Mouse (Mus musculus) layer of hippocampus, adult 18-20 months (tissue): ENCODE measurements around the gene Chst5. TPM values are rescaled to one million over a fixed set of nuclear protein-coding genes. Genes with fewer than 3 reads are reported as not detected.
"Not testable (repeated sequence)": the region's sequence is repeated elsewhere in the genome, so short reads cannot be mapped to it uniquely, and the experiment has no call there.

ENCODE experiments used
- DNase-seq, 2 experiments: peaks; one replicate each; pipeline ENCODE4 v3.0.0; 2022; ENCODE audit warnings: low spot score in 2 of 2
- total RNA-seq, 2 experiments: library from RNA; stranded (reverse); gene quantifications; 2 replicates each; pipeline ENCODE4 v1.2.3; 2021

The Chst5 gene
- total RNA-seq, 2 experiments from 2014 or later, result 0.63 to 0.64 TPM

- peak; percentile 96 to 99 for DNase-seq
Observed at GRCm38 (mm10) chr8:111876355-111876948, 33.8 kb downstream of the Chst5 start, which contains the start of gene Tmem170. Tmem170 (minus strand) TSS chr8:111876750.

GRCm38 (mm10) chr8:111875758-111876157, 34.5 kb downstream of the Chst5 start:
- no peak for DNase-seq

- no peak for DNase-seq
Observed at GRCm38 (mm10) chr8:111871278-111871677, 39.0 kb downstream of the Chst5 start.

GRCm38 (mm10) chr8:111870379-111870778, 39.9 kb downstream of the Chst5 start:
- DNase-seq, result no peak

GRCm38 (mm10) chr8:111868664-111869063, 41.6 kb downstream of the Chst5 start:
- DNase-seq, result no peak

- DNase-seq, result peak in 1 of 2 experiments; percentile 27
Observed at GRCm38 (mm10) chr8:111865857-111866256, 44.4 kb downstream of the Chst5 start.

- DNase-seq, result no peak
Observed at GRCm38 (mm10) chr8:111865130-111865852, 45.0 kb downstream of the Chst5 start.

GRCm38 (mm10) chr8:111864648-111865047, 45.6 kb downstream of the Chst5 start:
- no peak for DNase-seq

GRCm38 (mm10) chr8:111863280-111863679, 47.0 kb downstream of the Chst5 start:
- DNase-seq, result no peak

- DNase-seq, result no peak
Observed at GRCm38 (mm10) chr8:111855977-111856376, 54.3 kb downstream of the Chst5 start.

GRCm38 (mm10) chr8:111853861-111854501, 56.3 kb downstream of the Chst5 start, which contains the start of gene Cfdp1:
Cfdp1 (minus strand) TSS chr8:111854291.
- DNase-seq, result peak; percentile 94 to 98

- not testable (repeated sequence) for DNase-seq
Observed at GRCm38 (mm10) chr8:111853219-111853618, 57.0 kb downstream of the Chst5 start.

GRCm38 (mm10) chr8:111846746-111847145, 63.5 kb downstream of the Chst5 start:
- no peak for DNase-seq

Other genes with a start within 250 kb of the Chst5 start
- not detected for gene Ctrb1, start 219.4 kb downstream of the Chst5 start, total RNA-seq
- gene Bcar1, start 166.6 kb downstream of the Chst5 start, total RNA-seq, result 10 to 100 TPM; 61.4 to 63.7 TPM
- gene Cfdp1, start 56.2 kb downstream of the Chst5 start, total RNA-seq, result 10 to 100 TPM; 79.3 to 82.7 TPM
- 1 to 10 TPM; 4.0 to 4.8 TPM for gene Tmem170, start 33.7 kb downstream of the Chst5 start, total RNA-seq
- gene Tmem231, start 23.4 kb upstream of the Chst5 start, total RNA-seq, result 10 to 100 TPM; 12.4 to 14.8 TPM
- gene Gabarapl2, start 30.3 kb upstream of the Chst5 start, total RNA-seq, result 100 to 1,000 TPM; 212 to 219 TPM
- 1 to 10 TPM; 5.7 to 6.2 TPM for gene Adat1, start 81.9 kb upstream of the Chst5 start, total RNA-seq
- gene Kars, start 100.9 kb upstream of the Chst5 start, total RNA-seq, result 10 to 100 TPM; 81.0 to 91.2 TPM
- gene Terf2ip, start 101.0 kb upstream of the Chst5 start, total RNA-seq, result 10 to 100 TPM; 42.9 to 43.9 TPM
- under 1 TPM in 1 of 2 experiments, not detected in 1; 0.25 TPM for gene Gm6793, start 104.6 kb upstream of the Chst5 start, total RNA-seq